Mouse (Mus musculus) hindbrain, embryonic 15.5 days (tissue): ENCODE measurements at regions not wholly inside any gene's neighbourhood (a gene's known extent, or its start where the extent isn't known, plus 50 kb on each side); places are given as distances from the start of the nearest gene placed in this dataset.

Experiments used
- ATAC-seq: fragments of 200-750 bp; cut with Nextera tagmentation; 2 replicates; pipeline ENCODE4 v1.8.0; 2017; ENCODE audit warnings: low read depth, moderate number of reproducible peaks, moderate TSS enrichment; ENCODE audit not compliant: low FRiP score
- H3K27ac ChIP-seq: fragments of 300-500 bp; sonication (generic); replicated peaks from 2 replicates; pipeline ENCODE4 v1.5.1; 2015; ENCODE audit warnings: mild to moderate bottlenecking, inconsistent platforms
- H3K27me3 ChIP-seq: fragments of 300-500 bp; sonication (generic); 2 replicates; pipeline ENCODE4 v1.6.1; 2015; ENCODE audit warnings: control low read depth, inconsistent platforms
- H3K36me3 ChIP-seq: fragments of 300-500 bp; sonication (generic); 2 replicates; pipeline ENCODE4 v1.6.1; 2015; ENCODE audit warnings: control low read depth, inconsistent platforms
- H3K4me1 ChIP-seq: fragments of 300-500 bp; sonication (generic); replicated peaks from 2 replicates; pipeline ENCODE4 v1.6.1; 2015; ENCODE audit warnings: control low read depth, inconsistent platforms
- H3K4me2 ChIP-seq: fragments of 300-500 bp; sonication (generic); 2 replicates; pipeline ENCODE4 v1.6.1; 2015; ENCODE audit warnings: moderate library complexity, mild to moderate bottlenecking, inconsistent platforms
- H3K4me3 ChIP-seq: fragments of 300-500 bp; sonication (generic); 2 replicates; pipeline ENCODE4 v1.5.1; 2015; ENCODE audit warnings: mild to moderate bottlenecking, inconsistent platforms
- H3K9ac ChIP-seq: fragments of 300-500 bp; sonication (generic); 2 replicates; pipeline ENCODE4 v1.6.1; 2015; ENCODE audit warnings: inconsistent platforms
- H3K9me3 ChIP-seq: fragments of 300-500 bp; sonication (generic); 2 replicates; pipeline ENCODE4 v1.6.1; 2016; ENCODE audit warnings: control low read depth, inconsistent platforms
- WGBS: fragments of 180-500 bp; shearing (Covaris S2); methylation state at CpG from one replicate; pipeline ENCODE4 v1.1.7; 2015; 5-methylcytosine and 5-hydroxymethylcytosine counted together

- H3K27ac ChIP-seq, result no peak overlapping the region
- H3K27me3 ChIP-seq, result no peaks in the 10 kb centered on the region
- no peak overlapping the region for H3K4me2 ChIP-seq
- no peak overlapping the region for H3K9ac ChIP-seq
- H3K36me3 ChIP-seq, result no peaks in the 10 kb centered on the region
- 0 out of 2 replicates have a peak, but pooled peaks cover 3% of the 10 kb centered on the region for H3K4me1 ChIP-seq
- H3K4me3 ChIP-seq, result no peak overlapping the region
- ATAC-seq, result no peak
- H3K9me3 ChIP-seq, result no peaks in the 10 kb centered on the region
These were observed 95.9 kb downstream of the Otud1 start for GRCm38 (mm10) chr2:19753479-19753878.

GRCm38 (mm10) chr2:19757910-19758309, 100.4 kb downstream of the Otud1 start:
- no peaks in the 10 kb centered on the region for H3K27me3 ChIP-seq
- WGBS, result 43% methylated on average over 4 of the region's 4 CpGs
- H3K4me2 ChIP-seq, result no peak overlapping the region
- 0 out of 2 replicates have a peak, but pooled peaks cover 3% of the 10 kb centered on the region for H3K4me1 ChIP-seq
- no peaks in the 10 kb centered on the region for H3K9me3 ChIP-seq
- H3K27ac ChIP-seq, result no peak overlapping the region
- no peak overlapping the region for H3K9ac ChIP-seq
- H3K36me3 ChIP-seq, result no peaks in the 10 kb centered on the region
- no peak overlapping the region for H3K4me3 ChIP-seq
- ATAC-seq, result no peak

GRCm38 (mm10) chr2:19759169-19759568, 101.6 kb downstream of the Otud1 start:
- 64% methylated on average over 2 of the region's 2 CpGs for WGBS
- Histone ChIP-seq H3K9me3 (no peaks in the 10 kb centered on the region), H3K4me1 (0 out of 2 replicates have a peak, but pooled peaks cover 3% of the 10 kb centered on the region), H3K4me2 (no peak overlapping the region), H3K27ac (no peak overlapping the region), H3K27me3 (no peaks in the 10 kb centered on the region), H3K36me3 (no peaks in the 10 kb centered on the region), H3K9ac (no peak overlapping the region), H3K4me3 (no peak overlapping the region)
- ATAC-seq, result no peak; the same call in 1 of the 2 replicates

GRCm38 (mm10) chr2:19759577-19759976, 102.0 kb downstream of the Otud1 start:
- Histone ChIP-seq H3K4me1 (0 out of 2 replicates have a peak, but pooled peaks cover 3% of the 10 kb centered on the region), H3K4me3 (no peak overlapping the region), H3K9me3 (no peaks in the 10 kb centered on the region), H3K9ac (no peak overlapping the region), H3K27ac (no peak overlapping the region), H3K36me3 (no peaks in the 10 kb centered on the region), H3K4me2 (no peak overlapping the region), H3K27me3 (no peaks in the 10 kb centered on the region)
- ATAC-seq, result no peak
- 77% methylated on average over 6 of the region's 6 CpGs for WGBS

GRCm38 (mm10) chr2:19762996-19763395, 105.4 kb downstream of the Otud1 start:
- H3K9ac ChIP-seq, result no peak overlapping the region
- no peak for ATAC-seq
- no peaks in the 10 kb centered on the region for H3K4me1 ChIP-seq
- 68% methylated on average over 3 of the region's 3 CpGs for WGBS
- no peak overlapping the region for H3K4me2 ChIP-seq
- H3K9me3 ChIP-seq, result no peaks in the 10 kb centered on the region
- no peaks in the 10 kb centered on the region for H3K27me3 ChIP-seq
- no peak overlapping the region for H3K4me3 ChIP-seq
- H3K27ac ChIP-seq, result no peak overlapping the region
- no peaks in the 10 kb centered on the region for H3K36me3 ChIP-seq

GRCm38 (mm10) chr2:19784913-19785312, 124.7 kb upstream of the Etl4 start:
- H3K27ac ChIP-seq, result no peak overlapping the region
- H3K27me3 ChIP-seq, result no peaks in the 10 kb centered on the region
- H3K4me2 ChIP-seq, result no peak overlapping the region
- no peak for ATAC-seq
- H3K4me3 ChIP-seq, result no peak overlapping the region
- no peaks in the 10 kb centered on the region for H3K36me3 ChIP-seq
- H3K9ac ChIP-seq, result no peak overlapping the region
- H3K4me1 ChIP-seq, result 0 out of 2 replicates have a peak, but pooled peaks cover 5% of the 10 kb centered on the region
- no peaks in the 10 kb centered on the region for H3K9me3 ChIP-seq
- 88% methylated on average over 2 of the region's 2 CpGs for WGBS

GRCm38 (mm10) chr2:19785663-19786260, 123.8 kb upstream of the Etl4 start:
- Histone ChIP-seq H3K4me2 (no peak overlapping the region), H3K27ac (no peak overlapping the region; the same call in 1 of the 2 replicates)

GRCm38 (mm10) chr2:19792177-19792576, 117.4 kb upstream of the Etl4 start:
- no peak overlapping the region for H3K27ac ChIP-seq
- no peaks in the 10 kb centered on the region for H3K27me3 ChIP-seq
- 68% methylated on average over 6 of the region's 6 CpGs for WGBS
- no peak overlapping the region for H3K4me2 ChIP-seq
- no peak overlapping the region for H3K4me3 ChIP-seq
- no peak for ATAC-seq
- H3K36me3 ChIP-seq, result no peaks in the 10 kb centered on the region
- no peaks in the 10 kb centered on the region for H3K9me3 ChIP-seq
- no peaks in the 10 kb centered on the region for H3K4me1 ChIP-seq
- no peak overlapping the region for H3K9ac ChIP-seq

More at GRCm38 (mm10) chr2:19785663-19786260, 123.8 kb upstream of the Etl4 start:
- WGBS, result 46% methylated on average over 6 of the region's 6 CpGs
- Histone ChIP-seq H3K9me3 (no peaks in the 10 kb centered on the region), H3K36me3 (no peaks in the 10 kb centered on the region), H3K4me3 (no peak overlapping the region), H3K27me3 (no peaks in the 10 kb centered on the region), H3K4me1 (0 out of 2 replicates have a peak, but pooled peaks cover 5% of the 10 kb centered on the region), H3K9ac (no peak overlapping the region)
- peak; percentile 85 for ATAC-seq

GRCm38 (mm10) chr2:19796790-19797189, 112.8 kb upstream of the Etl4 start:
- Histone ChIP-seq H3K9ac (no peak overlapping the region), H3K36me3 (no peaks in the 10 kb centered on the region), H3K4me2 (no peak overlapping the region), H3K27ac (no peak overlapping the region), H3K9me3 (no peaks in the 10 kb centered on the region), H3K4me3 (no peak overlapping the region), H3K4me1 (no peaks in the 10 kb centered on the region), H3K27me3 (no peaks in the 10 kb centered on the region)
- WGBS, result 37% methylated on average over 2 of the region's 2 CpGs
- no peak for ATAC-seq
